Mouse (Mus musculus) gastrocnemius, adult 2 months (tissue): ENCODE data around the gene Siah2. TPM values are rescaled to one million over a fixed set of nuclear protein-coding genes. Genes with fewer than 3 reads are reported as not detected.

Source experiments
- DNase-seq: peaks from one replicate; pipeline ENCODE4 v3.0.0; 2022
- H3K27ac ChIP-seq: fragments of 200-600 bp; 2 replicates; pipeline ENCODE4 v1.8.1; 2022; ENCODE audit warnings: mild to moderate bottlenecking
- H3K4me3 ChIP-seq: fragments of 200-600 bp; 2 replicates; pipeline ENCODE4 v1.8.1; 2022; ENCODE audit warnings: mild to moderate bottlenecking, moderate library complexity
- CTCF ChIP-seq: fragments of 200-600 bp; IDR thresholded peaks from 2 replicates; pipeline ENCODE4 v1.8.1; 2022; ENCODE audit warnings: antibody characterized with exemption, mild to moderate bottlenecking, moderate library complexity
- intact Hi-C: fragments of 180-260 bp; cut with DNase I; formaldehyde crosslinking; loops from one replicate; pipeline ENCODE4 v1.15.1; 2025
- total RNA-seq, 2 experiments: library from RNA; stranded (reverse); gene quantifications; 2 replicates each; pipeline ENCODE4 v1.2.3; 2021

The Siah2 gene
- total RNA-seq, 2 experiments from 2014 or later, result 8.3 to 11.8 TPM

DNA sequence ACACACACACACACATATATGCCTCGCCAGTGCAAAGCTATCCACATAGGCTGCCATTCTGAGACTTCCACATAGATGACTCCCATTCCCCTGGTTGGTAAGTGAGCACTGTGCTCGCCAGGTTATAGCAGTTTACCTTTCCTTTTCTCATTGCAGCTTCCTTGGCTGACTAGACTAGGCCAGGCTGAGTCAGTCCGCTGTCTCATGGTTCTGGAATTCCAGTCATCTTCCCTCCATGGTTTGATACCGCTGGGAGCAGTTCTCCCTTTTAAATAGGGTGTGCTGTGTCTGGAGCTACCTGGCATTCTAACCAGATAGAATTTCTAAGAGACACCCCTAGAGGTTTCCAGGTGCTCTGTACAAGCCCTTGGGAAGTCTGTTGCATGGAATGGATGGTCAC is 46.0 kb downstream of the Siah2 start:
- no peak for DNase-seq
- no peak for TF ChIP-seq CTCF
- intact Hi-C loops, result no loop called here
- Histone ChIP-seq H3K27ac (no peak overlapping the region), H3K4me3 (no peak overlapping the region)

DNA sequence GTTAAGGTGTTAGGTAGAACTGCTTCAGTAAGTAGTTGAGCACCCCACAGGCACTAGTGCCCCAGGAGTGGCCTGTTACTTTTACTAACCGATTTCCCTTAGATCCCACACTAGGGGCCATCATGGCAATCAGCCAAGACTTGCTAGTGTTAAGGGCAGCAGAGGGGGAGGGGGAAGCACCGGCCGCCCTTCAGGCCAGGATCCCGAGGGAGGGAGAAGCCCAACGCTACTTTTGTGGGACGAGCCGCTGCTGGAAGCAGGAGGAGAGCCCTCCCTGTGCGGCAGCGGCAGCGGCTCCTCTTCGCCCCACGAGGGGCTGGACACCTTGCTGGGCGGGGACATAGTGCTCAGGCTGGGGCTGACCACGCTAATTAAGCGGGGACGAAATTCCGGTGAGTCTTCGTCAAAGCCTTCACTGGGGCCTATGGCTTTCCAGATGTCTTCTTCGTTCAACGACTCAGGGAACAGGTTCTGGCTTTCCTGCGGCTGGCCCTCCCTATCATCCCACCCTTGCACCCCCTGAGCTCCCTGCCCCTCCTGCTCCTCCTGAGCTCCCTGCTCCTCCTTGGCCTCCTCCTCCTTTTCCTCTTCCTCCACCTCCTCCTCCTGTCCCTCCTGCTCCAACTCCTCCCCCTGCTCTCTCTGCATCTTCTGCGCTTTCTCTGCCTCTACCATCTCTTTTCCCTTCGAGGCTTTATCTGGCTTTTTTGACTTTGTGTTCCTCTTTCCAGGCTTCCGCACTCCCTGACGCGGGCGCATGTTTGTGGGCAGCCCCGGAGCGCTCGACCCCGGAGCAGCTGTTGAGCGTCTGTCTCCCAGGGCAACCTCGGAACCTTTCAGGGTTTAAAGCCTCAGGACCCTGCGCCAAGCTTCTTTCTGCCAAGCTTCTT is 55.5 kb downstream of the Siah2 start, which contains the start of gene Erich6:
Erich6 (minus strand) TSS at position 802 of the 890 bp plus-strand sequence.
- intact Hi-C loops, result no loop called here
- TF ChIP-seq CTCF, result no peak
- peak within 1 kb of the TSS; percentile 71 for H3K4me3 ChIP-seq
- DNase-seq, result peak; percentile 29
- H3K27ac ChIP-seq, result 0 out of 2 replicates have a peak within 1 kb of the TSS, but pooled peaks have one; percentile 31

GRCm38 (mm10) chr3:58631693-58632092 is 60.5 kb downstream of the Siah2 start:
- intact Hi-C loops, result no loop called here
- DNase-seq, result no peak
- H3K27ac ChIP-seq, result no peak overlapping the region
- TF ChIP-seq CTCF, result no peak
- H3K4me3 ChIP-seq, result no peak overlapping the region

DNA sequence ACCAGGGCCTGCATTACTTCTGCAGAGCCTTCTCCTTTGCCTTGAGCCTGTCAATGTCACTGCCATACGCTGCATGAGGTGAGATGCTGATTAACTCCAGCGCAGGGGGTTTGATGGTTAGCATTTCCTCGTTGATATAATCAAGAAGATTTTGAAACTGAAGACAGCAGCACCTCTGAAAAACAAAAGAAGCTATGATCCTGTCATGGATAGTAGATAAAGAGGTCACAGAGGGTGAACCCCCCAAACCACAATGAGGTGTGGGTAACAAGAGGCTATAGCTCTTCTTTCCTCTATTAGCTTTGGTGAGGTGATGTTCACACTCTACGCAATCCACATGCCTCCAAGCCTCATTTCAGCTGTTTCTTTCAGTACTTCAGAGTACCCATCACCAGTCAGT is 67.2 kb downstream of the Siah2 start:
- Histone ChIP-seq H3K4me3 (no peak overlapping the region), H3K27ac (no peak overlapping the region)
- DNase-seq, result no peak
- TF ChIP-seq CTCF, result no peak
- intact Hi-C loops, result no loop called here

Other genes with a start within 250 kb of the Siah2 start
- gene Eif2a, start 166.6 kb downstream of the Siah2 start, total RNA-seq, result 10 to 100 TPM; 48.9 to 54.8 TPM
- gene Serp1, start 166.5 kb downstream of the Siah2 start, total RNA-seq, result 1 to 10 TPM; 6.4 to 8.0 TPM
- 100 to 1,000 TPM; 119 to 136 TPM for gene Selenot, start 115.8 kb downstream of the Siah2 start, total RNA-seq
- gene Erich6, start 55.2 kb downstream of the Siah2 start, total RNA-seq, result not detected
- not detected for gene Mindy4b-ps, start 129.9 kb upstream of the Siah2 start, total RNA-seq
- gene Clrn1, start 192.9 kb upstream of the Siah2 start, total RNA-seq, result not detected